Mouse (Mus musculus) CH12F3 (cell line): ENCODE measurements around the gene Ak9.

Experiments used
- in situ Hi-C: fragments of 300-500 bp; cut with MboI; formaldehyde crosslinking; loops from 2 replicates; pipeline ENCODE4 v1.14.3; 2020; ENCODE audit warnings: low sequenced_read_pairs

Gene Ak9

GRCm38 (mm10) chr10:41303639-41304444, at the start of gene Ak9:
Gene Ak9 (plus strand): TSS chr10:41303980.
- in situ Hi-C loops, result no loop called here

GRCm38 (mm10) chr10:41260243-41261006, 43.4 kb upstream of the Ak9 start:
- in situ Hi-C loops, result no loop called here

DNA sequence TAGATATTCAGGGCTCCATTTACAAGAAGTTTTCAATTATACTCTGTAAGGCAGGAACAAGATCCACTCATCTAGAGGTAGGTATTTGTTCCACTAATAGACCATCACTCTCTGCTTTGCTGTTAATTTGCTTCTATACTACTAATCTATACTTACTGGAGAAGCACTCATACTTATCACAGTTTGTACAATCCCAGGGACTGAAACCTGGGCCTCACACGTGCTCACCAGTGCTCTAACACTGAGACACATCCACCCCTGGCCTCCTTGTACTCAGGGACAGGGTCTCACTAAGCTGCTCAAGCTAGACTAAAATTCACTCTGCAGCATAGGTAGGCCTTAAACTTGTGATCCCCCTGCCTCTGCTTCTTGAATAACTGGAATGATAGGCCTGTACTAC, 42.6 kb upstream of the Ak9 start:
- in situ Hi-C loops, result no loop called here

GRCm38 (mm10) chr10:41261889-41262288, 41.9 kb upstream of the Ak9 start:
- in situ Hi-C loops, result no loop called here

GRCm38 (mm10) chr10:41271860-41272259, 31.9 kb upstream of the Ak9 start:
- in situ Hi-C loops, result no loop called here

DNA sequence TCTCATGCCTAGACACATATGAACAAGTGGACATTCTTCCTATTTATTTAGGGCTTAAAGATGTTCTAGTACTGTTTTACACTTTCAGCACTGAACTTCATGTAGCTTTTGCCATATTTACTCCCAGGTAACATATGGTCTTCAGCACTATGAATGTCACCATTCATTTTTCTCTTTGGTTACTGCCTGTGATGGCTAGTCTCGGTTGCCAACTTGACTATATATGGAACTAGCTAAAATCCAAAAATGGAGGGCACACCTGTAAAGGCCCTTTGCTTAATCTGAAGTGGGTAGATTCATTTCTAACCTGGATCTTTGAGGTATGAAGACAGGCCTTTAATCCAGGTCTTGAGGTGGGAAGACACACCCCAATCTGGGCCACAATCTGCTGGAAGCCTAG, 28.9 kb upstream of the Ak9 start:
- in situ Hi-C loops, result no loop called here

DNA sequence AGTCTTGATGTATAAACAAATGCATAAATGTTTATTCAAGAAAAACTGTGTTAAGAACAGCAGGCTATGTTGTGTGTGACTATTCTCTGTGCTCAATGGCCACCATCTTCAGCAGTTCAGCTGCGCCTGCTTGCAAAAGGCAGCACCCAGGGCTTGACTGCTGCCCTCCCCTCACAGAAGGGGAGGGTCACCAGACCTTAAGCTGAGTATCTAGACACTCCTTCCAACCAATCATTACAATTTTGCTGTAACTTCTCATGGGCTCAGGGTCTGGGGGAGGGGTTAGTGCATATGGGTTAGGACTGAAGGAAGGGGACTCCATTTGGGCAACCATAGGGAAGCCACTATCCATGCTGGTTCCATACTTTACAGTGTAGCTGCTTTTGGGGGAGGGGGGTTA, 25.0 kb upstream of the Ak9 start:
- in situ Hi-C loops, result no loop called here

DNA sequence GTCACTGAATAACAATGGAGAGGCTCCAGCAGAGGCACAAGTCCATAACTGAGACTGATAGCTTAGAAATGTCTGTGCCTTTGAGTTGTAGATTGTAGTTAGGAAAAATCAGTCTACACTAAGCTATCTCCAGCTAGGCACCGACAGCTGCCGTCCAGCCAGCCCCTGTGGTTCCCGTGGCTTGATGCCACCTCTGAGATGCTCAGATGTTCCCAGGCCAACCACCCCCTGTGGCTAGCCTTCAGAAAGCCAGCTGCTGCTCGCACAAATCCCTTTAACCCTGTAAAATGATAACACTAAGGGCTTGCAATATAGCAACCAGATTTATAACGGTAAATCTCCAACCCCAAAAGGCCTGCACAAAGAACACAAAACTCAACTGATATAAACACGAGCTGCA, 23.6 kb upstream of the Ak9 start:
- in situ Hi-C loops, result no loop called here

- in situ Hi-C loops, result no loop called here
Observed at GRCm38 (mm10) chr10:41280796-41281195, 23.0 kb upstream of the Ak9 start.

DNA sequence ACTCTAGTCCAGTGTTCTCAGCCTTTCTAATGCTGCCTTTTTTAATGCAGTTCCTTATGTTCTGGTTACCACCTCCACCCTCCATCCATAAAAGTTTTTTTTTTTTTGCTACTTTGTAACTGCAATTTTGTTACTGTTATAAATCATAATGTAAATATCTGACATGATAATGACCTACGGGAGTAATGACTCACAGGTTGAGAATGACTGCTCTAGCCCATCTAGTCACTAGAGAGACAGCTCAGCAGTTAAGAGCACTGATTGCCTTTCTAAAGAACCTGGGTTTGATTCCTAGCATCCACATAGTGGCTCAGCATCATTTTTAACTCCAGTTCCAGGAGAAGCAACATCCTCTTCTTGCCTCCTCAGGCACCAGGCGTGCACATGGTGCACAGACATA, 21.7 kb upstream of the Ak9 start:
- in situ Hi-C loops, result no loop called here

GRCm38 (mm10) chr10:41287618-41288017, 16.2 kb upstream of the Ak9 start:
- in situ Hi-C loops, result no loop called here

DNA sequence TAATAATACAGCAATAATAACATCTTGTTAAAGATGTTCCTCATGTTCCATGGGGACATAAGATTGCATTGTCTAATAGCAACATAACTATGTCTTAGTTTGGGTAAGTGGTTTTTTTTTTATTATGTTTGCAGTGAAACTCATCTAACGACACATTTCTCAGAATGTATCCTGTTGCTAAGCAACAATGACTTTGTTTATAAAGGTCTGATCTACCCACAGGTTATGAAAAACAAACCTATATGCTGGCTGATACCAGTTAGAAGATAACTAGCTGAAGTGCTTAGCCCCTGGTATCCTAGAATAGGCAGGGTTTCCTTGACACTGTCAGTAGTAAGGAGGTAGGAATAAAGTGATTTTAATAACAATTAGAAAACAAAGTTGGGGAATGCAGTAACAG, 15.7 kb upstream of the Ak9 start:
- in situ Hi-C loops, result no loop called here

GRCm38 (mm10) chr10:41288771-41289415, 14.9 kb upstream of the Ak9 start:
- in situ Hi-C loops, result no loop called here

GRCm38 (mm10) chr10:41291021-41291420, 12.8 kb upstream of the Ak9 start:
- in situ Hi-C loops, result loop anchor here (10.0 kb wide), 1 partner anchor 286 kb away; no protein-coding TSS in a partner anchor

- in situ Hi-C loops, result loop anchor here (10.0 kb wide), 1 partner anchor 288 kb away; no protein-coding TSS in a partner anchor
Observed at GRCm38 (mm10) chr10:41293019-41293418, 10.8 kb upstream of the Ak9 start.

DNA sequence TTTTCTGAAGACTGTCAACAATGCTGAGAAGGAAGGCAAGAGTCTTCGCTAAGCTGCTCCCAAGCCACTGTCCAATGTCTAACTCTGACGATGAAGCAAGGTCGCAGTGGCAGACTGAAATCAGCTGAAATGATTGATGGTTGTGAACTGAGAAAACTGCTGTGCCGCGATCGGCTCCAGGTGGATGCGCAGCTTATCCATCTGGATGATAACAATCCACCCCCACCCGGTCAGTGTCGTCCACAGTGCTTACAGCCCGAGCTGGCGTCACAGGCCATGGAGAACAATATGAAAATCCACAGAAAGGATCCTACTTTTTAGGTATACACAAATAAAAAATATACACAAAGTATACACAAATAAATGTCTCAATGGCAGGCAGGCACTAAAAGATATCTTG, 9.0 kb upstream of the Ak9 start:
- in situ Hi-C loops, result loop anchor here (10.0 kb wide), 1 partner anchor 290 kb away; no protein-coding TSS in a partner anchor

DNA sequence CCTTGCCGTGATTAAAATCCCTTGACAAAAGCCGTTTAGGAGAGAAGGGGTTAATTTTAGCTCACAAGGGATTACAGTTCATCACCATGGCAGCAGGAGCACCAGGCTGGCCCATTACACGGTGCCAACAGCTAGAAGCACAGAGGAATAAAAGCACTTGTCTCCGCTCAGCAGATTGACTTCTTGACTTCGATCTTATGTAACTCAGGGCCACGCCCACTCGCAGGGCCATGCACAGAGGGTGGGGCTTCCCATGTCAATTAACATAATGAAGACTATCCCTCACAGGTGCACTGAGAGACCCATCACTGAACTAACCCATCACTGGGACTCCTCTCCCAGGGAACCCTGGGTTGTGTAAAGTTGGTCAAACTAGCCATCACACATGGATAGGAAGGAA, 8.6 kb upstream of the Ak9 start:
- in situ Hi-C loops, result loop anchor here (10.0 kb wide), 1 partner anchor 290 kb away; no protein-coding TSS in a partner anchor

DNA sequence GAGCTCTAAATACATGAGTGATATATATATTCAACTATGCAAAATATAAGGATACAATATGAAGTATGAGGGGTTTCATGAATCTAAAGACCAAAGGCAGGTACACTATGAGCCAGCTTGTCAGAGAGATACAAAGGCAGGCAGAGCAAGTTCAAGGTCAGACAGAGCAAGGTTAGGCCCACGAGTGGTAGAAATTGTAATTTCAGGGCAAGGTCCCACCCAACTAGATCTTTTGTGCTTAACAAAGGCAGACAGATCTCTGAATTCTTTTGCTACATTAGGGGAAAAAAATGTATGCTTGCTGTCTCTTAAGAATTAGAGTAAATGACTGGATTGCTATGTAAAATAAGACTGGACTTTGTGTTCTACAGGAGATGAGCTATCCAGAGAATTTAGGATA, 3.6 kb upstream of the Ak9 start:
- in situ Hi-C loops, result no loop called here

- in situ Hi-C loops, result no loop called here
Observed at GRCm38 (mm10) chr10:41302689-41303431, 920 bp upstream of the Ak9 start, which contains the start of gene Fig4. Gene Fig4 (minus strand): TSS chr10:41303260.

- in situ Hi-C loops, result no loop called here
Observed at GRCm38 (mm10) chr10:41304961-41305455, 1.2 kb downstream of the Ak9 start.

- in situ Hi-C loops, result no loop called here
Observed at GRCm38 (mm10) chr10:41308205-41308604, 4.4 kb downstream of the Ak9 start.
